Comparison of ENCODE assay signal across 23 mouse cellular contexts in genomic region chr13:102014958-102015357, GRCm38 (mm10).
DNase-seq lines count a peak whose midpoint lies in the region; ATAC-seq and TF ChIP-seq lines count a peak whose summit lies in the region.
"Had no signal": no experiment of that assay in that cellular context is flagged by ENCODE, and none has a peak within 500 bp of the region (broad histone marks: within the 10 kb centered on the region; RNA-seq: fewer than 3 reads in every experiment).

No protein-coding gene starts in this region.

- H3K4me2 ChIP-seq in heart, embryonic 11.5 days = no peak overlapping the region
- no peak overlapping the region for H3K4me2 ChIP-seq in liver, embryonic 11.5 days
- H3K4me2 ChIP-seq: forebrain, embryonic 15.5 days; midbrain, embryonic 15.5 days; neural tube, embryonic 15.5 days; stomach, embryonic 15.5 days had no signal

- DNase-seq in cerebellum, postnatal 10 days = peak; percentile 78 to 82
- peak; percentile 76 to 82 for DNase-seq in heart, adult 18-20 months
- peak; percentile 79 for DNase-seq in liver, adult 2 months (ENCODE audit: extremely low read depth, low read depth, low spot score)
- DNase-seq in liver, embryonic 11.5 days (ENCODE audit: low spot score) = no peak
- DNase-seq: embryo, embryonic 11 days; kidney, adult 18-20 months; kidney, postnatal 10 days; liver; lung, adult 18-20 months; right cerebral cortex, postnatal 14 days; thymus, adult 18-20 months; thymus, postnatal 4 days had no signal

- WGBS in heart, embryonic 11.5 days (ENCODE audit: insufficient replicate concordance) = 69% methylated on average over 3 of the region's 3 CpGs
- 71% methylated on average over 3 of the region's 3 CpGs for WGBS in liver, adult 2 months
- WGBS in liver, embryonic 11.5 days = 73% methylated on average over 3 of the region's 3 CpGs

- H3K4me3 ChIP-seq in heart, embryonic 11.5 days (ENCODE audit: low read depth, low read length) = no peak overlapping the region
- no peak overlapping the region for H3K4me3 ChIP-seq in liver, adult 2 months (ENCODE audit: insufficient read depth, low read depth, low read length)
- H3K4me3 ChIP-seq in liver, embryonic 11.5 days (ENCODE audit: low read depth, low read length) = no peak overlapping the region
- H3K4me3 ChIP-seq: forebrain, embryonic 15.5 days; hindbrain, embryonic 10.5 days; layer of hippocampus, adult 2 months; megakaryocyte, embryonic 14.5 days; midbrain, embryonic 15.5 days; neural tube, embryonic 15.5 days; stomach, embryonic 15.5 days had no signal

- H3K27me3 ChIP-seq in heart, embryonic 11.5 days (ENCODE audit: control insufficient read depth, insufficient read depth, low read length) = no peaks in the 10 kb centered on the region
- no peaks in the 10 kb centered on the region for H3K27me3 ChIP-seq in liver, adult 2 months (ENCODE audit: control insufficient read depth, insufficient read depth, low read length)
- no peaks in the 10 kb centered on the region for H3K27me3 ChIP-seq in liver, embryonic 11.5 days (replicated peaks; ENCODE audit: control insufficient read depth, insufficient read depth, low read length)
- H3K27me3 ChIP-seq: CH12.LX; forebrain, embryonic 15.5 days; megakaryocyte, embryonic 14.5 days; midbrain, embryonic 15.5 days; neural tube, embryonic 15.5 days; stomach, embryonic 15.5 days had no signal

- no peaks in the 10 kb centered on the region for H3K9me3 ChIP-seq in heart, embryonic 11.5 days (replicated peaks; ENCODE audit: control insufficient read depth, low read length)
- no peaks in the 10 kb centered on the region for H3K9me3 ChIP-seq in liver, embryonic 11.5 days (ENCODE audit: control insufficient read depth, low read length)
- H3K9me3 ChIP-seq: forebrain, embryonic 15.5 days; hindbrain, embryonic 10.5 days; megakaryocyte, embryonic 14.5 days; midbrain, embryonic 15.5 days; neural tube, embryonic 15.5 days; stomach, embryonic 15.5 days had no signal

- ATAC-seq in cerebellum, adult (ENCODE audit: insufficient number of reproducible peaks, low FRiP score, low TSS enrichment) = no peak
- no peak for ATAC-seq in heart, embryonic 11.5 days (replicated peaks; ENCODE audit: insufficient number of reproducible peaks, low FRiP score, low TSS enrichment)
- ATAC-seq in liver, embryonic 11.5 days (replicated peaks; ENCODE audit: low FRiP score) = no peak
- no peak for ATAC-seq in granulocyte monocyte progenitor cell, adult 5-6 weeks (replicated peaks; ENCODE audit: poor library complexity, severe bottlenecking)
- ATAC-seq: forebrain, embryonic 15.5 days; midbrain, embryonic 15.5 days had no signal

- TF ChIP-seq POLR2A in liver, adult 2 months (IDR thresholded peaks at IDR 0.05; ENCODE audit: extremely low read depth, insufficient read depth, low read length) = no peak

- H3K79me2 ChIP-seq in liver, adult 2 months (ENCODE audit: control insufficient read depth, insufficient read depth, low read length) = no peaks in the 10 kb centered on the region

- H3K9ac ChIP-seq in heart, embryonic 11.5 days (ENCODE audit: low read depth, low read length) = no peak overlapping the region
- no peak overlapping the region for H3K9ac ChIP-seq in liver, adult 2 months (ENCODE audit: low read depth, low read length)
- no peak overlapping the region for H3K9ac ChIP-seq in liver, embryonic 11.5 days (ENCODE audit: low read depth, low read length)
- H3K9ac ChIP-seq: forebrain, embryonic 15.5 days; midbrain, embryonic 15.5 days; neural tube, embryonic 15.5 days; stomach, embryonic 15.5 days had no signal

- H3K4me1 ChIP-seq in heart, embryonic 11.5 days (ENCODE audit: control insufficient read depth, insufficient read depth, low read length) = no peaks in the 10 kb centered on the region
- H3K4me1 ChIP-seq in liver, adult 2 months (ENCODE audit: control insufficient read depth, insufficient read depth, low read length) = peaks cover 2% of the 10 kb centered on the region; the same call in 1 of the 2 replicates
- H3K4me1 ChIP-seq in liver, embryonic 11.5 days (replicated peaks; ENCODE audit: control insufficient read depth, insufficient read depth, low read length) = no peaks in the 10 kb centered on the region
- H3K4me1 ChIP-seq: forebrain, embryonic 15.5 days; hindbrain, embryonic 10.5 days; megakaryocyte, embryonic 14.5 days; midbrain, embryonic 15.5 days; neural tube, embryonic 15.5 days; stomach, embryonic 15.5 days had no signal

- no peak overlapping the region for H3K27ac ChIP-seq in heart, embryonic 11.5 days (ENCODE audit: low read depth, low read length)
- H3K27ac ChIP-seq in liver, adult 2 months (replicated peaks; ENCODE audit: insufficient read depth, low read depth, low read length) = no peak overlapping the region
- H3K27ac ChIP-seq in liver, embryonic 11.5 days (ENCODE audit: low read depth, low read length) = no peak overlapping the region
- H3K27ac ChIP-seq: forebrain, embryonic 15.5 days; hindbrain, embryonic 10.5 days; layer of hippocampus, adult 2 months; midbrain, embryonic 15.5 days; neural tube, embryonic 15.5 days; stomach, embryonic 15.5 days had no signal

- no peaks in the 10 kb centered on the region for H3K36me3 ChIP-seq in heart, embryonic 11.5 days (ENCODE audit: control insufficient read depth, insufficient read depth, low read length)
- H3K36me3 ChIP-seq in liver, adult 2 months (ENCODE audit: control insufficient read depth, insufficient read depth, low read length) = no peaks in the 10 kb centered on the region
- no peaks in the 10 kb centered on the region for H3K36me3 ChIP-seq in liver, embryonic 11.5 days (ENCODE audit: control insufficient read depth, insufficient read depth, low read length)
- H3K36me3 ChIP-seq: forebrain, embryonic 15.5 days; hindbrain, embryonic 10.5 days; midbrain, embryonic 15.5 days; neural tube, embryonic 15.5 days; stomach, embryonic 15.5 days had no signal

- TF ChIP-seq CTCF in liver, adult 2 months (IDR thresholded peaks at IDR 0.05; ENCODE audit: low read depth, low read length) = no peak
